Mouse (Mus musculus) limb, embryonic 11.5 days (tissue): ENCODE data around the gene Rbms1. TPM values are rescaled to one million over a fixed set of nuclear protein-coding genes. Genes with fewer than 3 reads are reported as not detected.

Experiments used
- ATAC-seq: fragments of 200-750 bp; cut with Nextera tagmentation; 2 replicates; pipeline ENCODE4 v1.8.0; 2017; ENCODE audit warnings: low read depth; ENCODE audit not compliant: insufficient number of reproducible peaks, low FRiP score, low TSS enrichment
- DNase-seq: peaks from one replicate; pipeline ENCODE4 v3.0.0-alpha.2; 2015; ENCODE audit warnings: low spot score
- H3K27ac ChIP-seq: fragments of 300-500 bp; sonication (generic); replicated peaks from 2 replicates; pipeline ENCODE4 v1.5.1; 2014; ENCODE audit warnings: low read depth, mild to moderate bottlenecking, low read length
- H3K27me3 ChIP-seq: fragments of 300-500 bp; sonication (generic); 2 replicates; pipeline ENCODE4 v1.6.1; 2014; ENCODE audit warnings: mild to moderate bottlenecking, low read length, mixed read lengths; ENCODE audit not compliant: control insufficient read depth, insufficient read depth
- H3K36me3 ChIP-seq: fragments of 300-500 bp; sonication (generic); 2 replicates; pipeline ENCODE4 v1.6.1; 2014; ENCODE audit warnings: mild to moderate bottlenecking, low read length, moderate library complexity, mixed read lengths; ENCODE audit not compliant: control insufficient read depth, insufficient read depth
- H3K4me1 ChIP-seq: fragments of 300-500 bp; sonication (generic); 2 replicates; pipeline ENCODE4 v1.6.1; 2014; ENCODE audit warnings: low read length, mixed read lengths; ENCODE audit not compliant: control insufficient read depth, insufficient read depth
- H3K4me2 ChIP-seq: fragments of 300-500 bp; sonication (generic); 2 replicates; pipeline ENCODE4 v1.6.1; 2014; ENCODE audit warnings: low read depth, mild to moderate bottlenecking, moderate library complexity; ENCODE audit not compliant: severe bottlenecking
- H3K4me3 ChIP-seq: fragments of 300-500 bp; sonication (generic); 2 replicates; pipeline ENCODE4 v1.5.1; 2014; ENCODE audit warnings: low read depth, low read length
- H3K9ac ChIP-seq: fragments of 300-500 bp; sonication (generic); 2 replicates; pipeline ENCODE4 v1.6.1; 2014; ENCODE audit warnings: mild to moderate bottlenecking, low read length
- H3K9me3 ChIP-seq: fragments of 300-500 bp; sonication (generic); 2 replicates; pipeline ENCODE4 v1.6.1; 2016; ENCODE audit warnings: low read length; ENCODE audit not compliant: control insufficient read depth
- WGBS: fragments of 180-500 bp; shearing (Covaris S2); extraction: QIAGEN DNeasy Blood & Tissue Kit; methylation state at CpG from one replicate; pipeline ENCODE4 v1.1.7; 2014; 5-methylcytosine and 5-hydroxymethylcytosine counted together
- polyA plus RNA-seq: library from polyadenylated mRNA; unstranded; fragments of >200 nt; fragmentation: Nextera tagmentation; extraction: Ambion mirVana; gene quantifications from 2 replicates; pipeline ENCODE4 v1.2.1, GENCODE M21; 2014

Rbms1 gene
- 111 and 112 TPM in 2 replicates for polyA plus RNA-seq

- H3K4me1 ChIP-seq, result peaks cover 5% of the 10 kb centered on the region; the same call in 1 of the 2 replicates
- WGBS, result under 1% methylated on average over 48 of the region's 51 CpGs
- peak; percentile 73 for ATAC-seq
Measured at GRCm38 (mm10) chr2:60962671-60963421, at the start of gene Rbms1. TSS of gene Rbms1 (minus strand) at chr2:60963192.

GRCm38 (mm10) chr2:61012249-61012828, 49.3 kb upstream of the Rbms1 start:
- H3K27me3 ChIP-seq, result no peaks in the 10 kb centered on the region
- no peaks in the 10 kb centered on the region for H3K9me3 ChIP-seq
- H3K36me3 ChIP-seq, result no peaks in the 10 kb centered on the region
- WGBS, result 71% methylated on average over 3 of the region's 3 CpGs
- H3K9ac ChIP-seq, result no peak overlapping the region
- no peaks in the 10 kb centered on the region for H3K4me1 ChIP-seq
- H3K4me2 ChIP-seq, result no peak overlapping the region
- DNase-seq, result no peak
- no peak overlapping the region for H3K27ac ChIP-seq
- no peak overlapping the region for H3K4me3 ChIP-seq
- ATAC-seq, result no peak

More at GRCm38 (mm10) chr2:60962671-60963421, at the start of gene Rbms1:
- peak within 1 kb of the TSS; percentile 91 for H3K9ac ChIP-seq
- peak within 1 kb of the TSS; percentile 50 for H3K4me2 ChIP-seq
- no peaks in the 10 kb centered on the region for H3K36me3 ChIP-seq
- peak; percentile 87 for DNase-seq
- peak within 1 kb of the TSS; percentile 79 for H3K4me3 ChIP-seq
- H3K9me3 ChIP-seq, result no peaks in the 10 kb centered on the region
- H3K27me3 ChIP-seq, result no peaks in the 10 kb centered on the region
- H3K27ac ChIP-seq, result peak within 1 kb of the TSS; percentile 97

DNA sequence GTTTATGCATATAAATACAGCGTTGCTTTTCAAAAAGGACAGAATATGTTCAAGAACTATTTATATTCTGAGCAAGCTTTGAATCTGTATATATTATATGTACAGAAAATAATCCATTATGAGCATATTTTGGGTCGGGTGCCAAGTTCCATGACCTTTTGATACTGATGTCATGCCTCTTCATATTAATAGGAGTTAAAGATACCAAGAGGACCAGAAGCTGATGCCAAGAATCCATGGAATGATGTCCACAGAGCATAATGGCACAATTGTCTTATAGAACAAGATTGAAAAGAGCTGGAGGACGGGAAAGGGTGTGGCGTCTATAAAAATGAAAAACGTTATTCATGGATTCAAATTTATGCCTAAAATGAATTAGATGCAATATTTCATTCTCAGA, 23.3 kb upstream of the Rbms1 start:
- no peak for ATAC-seq
- Histone ChIP-seq H3K27me3 (no peaks in the 10 kb centered on the region), H3K9ac (no peak overlapping the region), H3K9me3 (no peaks in the 10 kb centered on the region), H3K36me3 (no peaks in the 10 kb centered on the region), H3K4me3 (no peak overlapping the region), H3K27ac (no peak overlapping the region), H3K4me2 (no peak overlapping the region), H3K4me1 (0 out of 2 replicates have a peak, but pooled peaks cover 2% of the 10 kb centered on the region)
- no peak for DNase-seq
- WGBS, result 86% methylated on average over 5 of the region's 5 CpGs

GRCm38 (mm10) chr2:60978538-60979313, 15.7 kb upstream of the Rbms1 start:
- Histone ChIP-seq H3K4me1 (0 out of 2 replicates have a peak, but pooled peaks cover 2% of the 10 kb centered on the region), H3K27me3 (no peaks in the 10 kb centered on the region), H3K36me3 (no peaks in the 10 kb centered on the region), H3K4me3 (no peak overlapping the region), H3K4me2 (no peak overlapping the region), H3K9me3 (no peaks in the 10 kb centered on the region), H3K9ac (no peak overlapping the region), H3K27ac (no peak overlapping the region)
- 40% methylated on average over 4 of the region's 4 CpGs for WGBS
- DNase-seq (no peak), ATAC-seq (no peak)

DNA sequence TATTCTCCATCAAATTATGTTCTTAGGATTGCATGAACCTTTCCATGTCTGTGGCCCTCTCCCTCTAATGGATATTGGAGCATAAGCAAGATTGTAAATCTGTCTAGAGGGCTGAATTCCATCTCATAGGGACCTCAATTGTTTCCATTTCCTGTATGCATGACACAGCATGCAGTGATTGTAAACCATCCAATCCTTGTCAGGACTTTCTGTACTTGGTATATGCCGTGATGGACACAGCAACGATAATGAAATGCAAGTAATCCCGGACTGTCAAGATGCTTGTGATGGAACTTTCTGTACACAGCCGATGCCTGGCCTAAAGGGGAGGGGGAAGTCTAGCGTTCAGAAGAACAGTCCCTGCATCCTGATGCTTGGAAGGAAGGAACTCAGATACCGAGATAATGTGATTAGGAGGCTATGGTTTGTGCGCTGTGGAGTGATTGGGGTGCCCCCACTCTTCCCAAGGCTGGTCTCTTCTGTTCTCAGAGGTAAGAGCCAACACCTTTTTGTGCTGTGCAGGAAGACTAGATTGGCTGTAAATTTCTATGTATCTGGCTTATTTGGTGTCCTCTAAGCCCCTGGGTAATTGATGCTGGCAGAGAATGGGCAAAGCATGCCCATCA, 9.3 kb upstream of the Rbms1 start:
- 84% methylated on average over 7 of the region's 7 CpGs for WGBS
- H3K9me3 ChIP-seq, result no peaks in the 10 kb centered on the region
- no peak overlapping the region for H3K27ac ChIP-seq
- H3K4me2 ChIP-seq, result no peak overlapping the region
- no peak overlapping the region for H3K4me3 ChIP-seq
- H3K27me3 ChIP-seq, result no peaks in the 10 kb centered on the region
- ATAC-seq, result no peak
- H3K4me1 ChIP-seq, result no peaks in the 10 kb centered on the region
- no peaks in the 10 kb centered on the region for H3K36me3 ChIP-seq
- DNase-seq, result no peak
- H3K9ac ChIP-seq, result no peak overlapping the region

DNA sequence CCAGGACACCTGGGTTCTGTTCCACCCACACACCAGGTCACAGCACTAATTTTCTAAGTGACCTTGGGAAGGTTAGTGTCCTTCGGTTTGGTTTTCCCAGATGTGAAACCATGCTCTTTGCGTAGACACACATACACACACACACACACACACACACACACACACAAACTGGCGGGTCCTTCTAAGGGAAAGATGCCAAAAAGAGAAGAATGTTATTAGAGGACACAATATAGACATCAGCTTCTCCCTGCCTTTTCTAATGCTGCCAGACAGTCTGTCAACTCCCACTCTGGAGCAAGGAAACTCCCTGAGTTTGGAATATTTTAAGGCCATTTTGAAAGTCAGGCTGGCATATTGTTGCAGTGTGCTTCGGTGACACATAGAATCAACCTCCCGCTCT, 624 bp upstream of the Rbms1 start:
- no peak for DNase-seq
- peak overlapping the region; percentile 97; the same call in 1 of the 2 replicates for H3K27ac ChIP-seq
- H3K36me3 ChIP-seq, result no peaks in the 10 kb centered on the region
- H3K27me3 ChIP-seq, result no peaks in the 10 kb centered on the region
- H3K9me3 ChIP-seq, result no peaks in the 10 kb centered on the region
- peak overlapping the region; percentile 91 for H3K9ac ChIP-seq
- peak overlapping the region; percentile 79 for H3K4me3 ChIP-seq
- 10% methylated on average over 5 of the region's 5 CpGs for WGBS
- peaks cover 5% of the 10 kb centered on the region; the same call in 1 of the 2 replicates for H3K4me1 ChIP-seq
- H3K4me2 ChIP-seq, result peak overlapping the region; percentile 50
- ATAC-seq, result no peak

DNA sequence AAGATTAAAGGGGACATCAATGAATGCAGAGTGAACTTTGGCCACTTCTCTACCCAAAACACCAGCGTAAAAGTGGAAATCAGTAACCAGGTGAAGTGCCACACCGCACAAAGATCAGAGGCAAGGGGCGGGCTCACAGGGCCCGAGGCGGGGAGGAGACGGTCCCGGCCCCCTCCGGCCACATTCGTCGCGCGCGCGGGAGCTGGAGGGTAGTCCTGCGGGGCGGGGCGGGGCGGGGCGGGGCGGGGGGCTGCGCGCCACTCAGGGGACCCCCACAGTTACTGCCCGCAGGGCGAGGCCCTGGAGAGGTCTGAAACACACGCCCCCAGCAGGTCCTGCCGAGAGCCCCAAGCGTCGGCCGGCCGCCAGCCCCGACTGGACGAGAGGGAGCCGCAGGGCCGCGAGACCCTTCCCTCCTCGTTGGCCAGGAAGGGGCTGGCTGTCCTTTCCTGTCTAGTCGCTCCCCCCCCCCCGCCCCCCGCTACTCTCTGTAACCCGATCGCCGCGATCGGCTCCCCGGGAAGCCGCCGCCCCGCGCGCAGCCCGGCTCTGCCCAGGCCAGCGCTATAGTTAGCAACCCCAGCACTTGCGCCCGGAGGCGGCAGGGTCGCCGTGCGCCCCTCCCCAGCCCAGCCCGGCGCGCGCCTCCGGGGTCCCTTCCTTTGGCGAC, 856 bp downstream of the Rbms1 start:
- H3K27ac ChIP-seq, result peak overlapping the region; percentile 97
- no peaks in the 10 kb centered on the region for H3K36me3 ChIP-seq
- peak overlapping the region; percentile 79 for H3K4me3 ChIP-seq
- H3K27me3 ChIP-seq, result no peaks in the 10 kb centered on the region
- H3K4me2 ChIP-seq, result peak overlapping the region; percentile 50
- H3K9ac ChIP-seq, result peak overlapping the region; percentile 91
- H3K9me3 ChIP-seq, result no peaks in the 10 kb centered on the region
- WGBS, result under 1% methylated on average over 34 of the region's 64 CpGs
- ATAC-seq (peak; percentile 91), DNase-seq (peak; percentile 83)
- H3K4me1 ChIP-seq, result peaks cover 5% of the 10 kb centered on the region; the same call in 1 of the 2 replicates
